In genomic region chrX:137038000-137038483, GRCm38 (mm10) we compare ENCODE assay signal across 8 mouse cellular contexts. TPM values are rescaled to one million over a fixed set of nuclear protein-coding genes. Genes with fewer than 3 reads are reported as not detected.
A peak's percentile ranks its signal among the peaks of the same experiment; 100 is the strongest.
DNase-seq lines count a peak whose midpoint lies in the region; ATAC-seq and TF ChIP-seq lines count a peak whose summit lies in the region.

TSS of gene Slc25a53 (minus strand) at chrX:137038302.

- no peaks in the 10 kb centered on the region for H3K4me1 ChIP-seq in embryonic facial prominence, embryonic 12.5 days
- no peaks in the 10 kb centered on the region for H3K4me1 ChIP-seq in limb, embryonic 11.5 days (ENCODE audit: control insufficient read depth, insufficient read depth, low read length)
- H3K4me1 ChIP-seq in midbrain, embryonic 13.5 days (replicated peaks) = peaks cover 7% of the 10 kb centered on the region
- peaks cover 2% of the 10 kb centered on the region; the same call in 1 of the 2 replicates for H3K4me1 ChIP-seq in small intestine, adult 2 months (ENCODE audit: control insufficient read depth, insufficient read depth, insufficient read length, low read length)

- peak within 1 kb of the TSS; percentile 81 for H3K27ac ChIP-seq in embryonic facial prominence, embryonic 12.5 days
- H3K27ac ChIP-seq in limb, embryonic 11.5 days (replicated peaks; ENCODE audit: low read depth, low read length) = peak within 1 kb of the TSS; percentile 65; the same call in 1 of the 2 replicates
- peak within 1 kb of the TSS; percentile 85 for H3K27ac ChIP-seq in midbrain, embryonic 13.5 days
- peak within 1 kb of the TSS; percentile 91 for H3K27ac ChIP-seq in small intestine, adult 2 months (ENCODE audit: insufficient read depth, low read depth, low read length)

- H3K27me3 ChIP-seq in embryonic facial prominence, embryonic 12.5 days = no peaks in the 10 kb centered on the region
- H3K27me3 ChIP-seq in limb, embryonic 11.5 days (ENCODE audit: control insufficient read depth, insufficient read depth, low read length) = no peaks in the 10 kb centered on the region
- H3K27me3 ChIP-seq in midbrain, embryonic 13.5 days = no peaks in the 10 kb centered on the region
- H3K27me3 ChIP-seq in small intestine, adult 2 months (ENCODE audit: control insufficient read depth, insufficient read depth, low read length) = no peaks in the 10 kb centered on the region

- peak within 1 kb of the TSS; percentile 53 for H3K4me2 ChIP-seq in embryonic facial prominence, embryonic 12.5 days (replicated peaks)
- peak within 1 kb of the TSS; percentile 47 for H3K4me2 ChIP-seq in limb, embryonic 11.5 days (ENCODE audit: low read depth, severe bottlenecking)
- H3K4me2 ChIP-seq in midbrain, embryonic 13.5 days (replicated peaks) = peak within 1 kb of the TSS; percentile 68

- peak; percentile 94 for ATAC-seq in embryonic facial prominence, embryonic 12.5 days (ENCODE audit: insufficient number of reproducible peaks, insufficient read depth, low FRiP score, low TSS enrichment)
- peak; percentile 93 for ATAC-seq in limb, embryonic 11.5 days (ENCODE audit: insufficient number of reproducible peaks, low FRiP score, low TSS enrichment, low read depth)
- peak; percentile 95 for ATAC-seq in midbrain, embryonic 13.5 days

- peak within 1 kb of the TSS; percentile 51 for H3K4me3 ChIP-seq in embryonic facial prominence, embryonic 12.5 days
- H3K4me3 ChIP-seq in limb, embryonic 11.5 days (ENCODE audit: low read depth, low read length) = peak within 1 kb of the TSS; percentile 47
- peak within 1 kb of the TSS; percentile 52 for H3K4me3 ChIP-seq in midbrain, embryonic 13.5 days (replicated peaks)
- H3K4me3 ChIP-seq in small intestine, adult 2 months (ENCODE audit: low read depth, low read length) = peak within 1 kb of the TSS; percentile 100

- WGBS in embryonic facial prominence, embryonic 12.5 days = 17% methylated on average over 31 of the region's 31 CpGs
- WGBS in limb, embryonic 11.5 days = 17% methylated on average over 31 of the region's 31 CpGs
- WGBS in midbrain, embryonic 13.5 days = 34% methylated on average over 31 of the region's 31 CpGs
- 19% methylated on average over 31 of the region's 31 CpGs for WGBS in small intestine, adult 2 months

- H3K9me3 ChIP-seq in embryonic facial prominence, embryonic 12.5 days = no peaks in the 10 kb centered on the region
- no peaks in the 10 kb centered on the region for H3K9me3 ChIP-seq in limb, embryonic 11.5 days (ENCODE audit: control insufficient read depth, low read length)
- H3K9me3 ChIP-seq in midbrain, embryonic 13.5 days = no peaks in the 10 kb centered on the region

- no peaks in the 10 kb centered on the region for H3K36me3 ChIP-seq in embryonic facial prominence, embryonic 12.5 days
- no peaks in the 10 kb centered on the region for H3K36me3 ChIP-seq in limb, embryonic 11.5 days (ENCODE audit: control insufficient read depth, insufficient read depth, low read length)
- no peaks in the 10 kb centered on the region for H3K36me3 ChIP-seq in midbrain, embryonic 13.5 days
- no peaks in the 10 kb centered on the region for H3K36me3 ChIP-seq in small intestine, adult 2 months (ENCODE audit: control insufficient read depth, insufficient read depth, low read length)

- peak within 1 kb of the TSS; percentile 42 for H3K9ac ChIP-seq in embryonic facial prominence, embryonic 12.5 days
- H3K9ac ChIP-seq in limb, embryonic 11.5 days (ENCODE audit: low read length) = peak within 1 kb of the TSS; percentile 66
- H3K9ac ChIP-seq in midbrain, embryonic 13.5 days (replicated peaks) = peak within 1 kb of the TSS; percentile 65

- no peak for TF ChIP-seq CTCF in small intestine, adult 2 months (IDR thresholded peaks at IDR 0.05; ENCODE audit: extremely low read depth, insufficient read length, insufficient replicate concordance, low read depth, low read length)

- no peak for TF ChIP-seq POLR2A in small intestine, adult 2 months (IDR thresholded peaks at IDR 0.05; ENCODE audit: low read depth, low read length)

- peak; percentile 84 for DNase-seq in 3T3-L1 (ENCODE audit: low read depth, low spot score)
- peak; percentile 79 to 85 for DNase-seq in adrenal gland, postnatal 36 days
- DNase-seq in heart, adult 18-20 months = peak; percentile 87 to 90
- DNase-seq in kidney, adult 18-20 months = peak; percentile 85
- peak; percentile 90 for DNase-seq in limb, embryonic 11.5 days (ENCODE audit: low spot score)

RNA-seq across cellular contexts. Expression of gene Slc25a53, which starts in this region (rescaled TPM):
- total RNA-seq in adrenal gland, postnatal 36 days (2021) = 1 to 10 TPM; 3.7 to 8.4 TPM
- polyA plus RNA-seq in embryonic facial prominence, embryonic 12.5 days (2016; fragmentation: Nextera tagmentation; extraction: Ambion mirVana) = 12.5 and 16.6 TPM in 2 replicates
- 1 to 10 TPM; 1.6 to 3.7 TPM for total RNA-seq in heart, adult 18-20 months (2021)
- 12.7 TPM in 2 replicates for polyA plus RNA-seq in limb, embryonic 11.5 days (2014; fragmentation: Nextera tagmentation; extraction: Ambion mirVana)
- polyA plus RNA-seq in midbrain, embryonic 13.5 days (2015; fragmentation: Nextera tagmentation; extraction: Ambion mirVana) = 14.7 and 16.9 TPM in 2 replicates
- 0.95 and 1.9 TPM in 2 replicates for polyA plus RNA-seq in small intestine, adult 2 months (2012; rRNA removed)

Comparison
In these comparisons a context has a peak if more than half of its experiments do, and no peak if none do; other contexts are left out.
1. Peak in every context shown above with its lines: DNase-seq, ATAC-seq, H3K4me3 ChIP-seq and H3K27ac ChIP-seq.
2. H3K4me3 ChIP-seq: peak in every context shown above with its lines; median percentile 100 in small intestine, adult 2 months; 52 in midbrain, embryonic 13.5 days; 51 in embryonic facial prominence, embryonic 12.5 days; 47 in limb, embryonic 11.5 days.